Mouse (Mus musculus) lung, adult 18-20 months (tissue): ENCODE results near the gene Olfr94.
"Not testable (repeated sequence)": the region's sequence is repeated elsewhere in the genome, so short reads cannot be mapped to it uniquely, and the experiment has no call there.

ENCODE experiments used
- DNase-seq, 2 experiments: peaks; one replicate each; pipeline ENCODE4 v3.0.0; 2022; ENCODE audit warnings: mixed read lengths in 2 of 2

Olfr94 gene

DNA sequence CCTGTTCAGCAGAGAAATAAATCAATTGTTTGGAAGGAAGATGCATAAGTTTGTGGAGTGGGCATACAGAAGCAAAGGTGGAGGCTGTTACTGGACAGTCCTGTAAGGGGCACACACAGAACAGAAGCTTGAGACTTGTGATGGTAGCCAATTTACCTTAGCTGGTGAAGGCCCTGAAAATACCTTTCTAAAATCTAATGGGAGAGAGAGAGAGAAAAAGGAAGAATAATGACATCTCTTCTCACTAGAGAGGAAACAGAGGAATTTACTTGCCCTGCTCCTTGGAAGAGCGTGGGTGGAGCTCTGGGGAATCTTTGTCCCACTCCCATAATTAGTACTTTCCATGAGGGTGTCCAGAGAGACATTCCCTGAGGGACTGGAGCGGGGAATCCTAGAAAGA is at the start of gene Olfr94:
TSS of gene Olfr94 (minus strand) at position 101 of the 400 bp plus-strand sequence.
- no peak for DNase-seq

DNA sequence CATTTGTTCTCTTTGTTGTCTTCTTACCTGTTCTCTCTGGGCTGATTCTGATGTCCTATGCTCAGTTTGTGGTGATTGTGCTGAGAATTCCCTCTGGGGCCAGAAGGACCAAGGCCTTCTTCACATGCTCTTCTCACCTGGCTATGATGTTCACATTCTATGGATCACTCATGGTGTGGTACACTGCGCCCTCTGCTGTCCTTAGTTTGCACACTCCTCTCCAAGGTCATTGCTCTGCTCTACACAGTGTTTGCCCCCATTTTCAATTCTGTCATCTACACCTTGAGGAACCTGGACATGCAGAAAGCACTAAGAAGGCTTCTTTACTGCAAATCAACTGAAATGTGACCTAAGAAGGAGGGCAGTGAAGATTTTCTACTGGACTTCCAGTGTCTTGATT is 49.8 kb upstream of the Olfr94 start:
- peak in 1 of 2 experiments; percentile 12 for DNase-seq

DNA sequence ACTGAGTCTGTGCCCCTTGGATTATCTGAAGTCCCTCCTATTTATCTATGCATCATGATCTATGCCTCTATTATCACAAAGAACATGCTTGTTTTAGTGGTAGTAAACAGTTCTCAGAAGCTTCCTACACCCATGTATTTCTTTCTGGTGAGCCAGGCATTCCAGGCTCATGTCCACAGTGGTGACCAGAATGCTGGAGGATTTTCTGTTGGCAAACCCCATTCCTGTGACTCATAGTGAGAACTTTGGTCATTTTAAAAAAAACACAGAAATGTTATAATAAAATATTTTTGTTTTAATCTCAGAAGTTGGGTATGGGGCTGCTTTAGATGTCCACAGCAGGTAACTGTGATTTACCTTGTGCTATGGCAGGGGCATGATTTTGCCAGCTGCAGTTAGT is 48.7 kb upstream of the Olfr94 start:
- DNase-seq: no peak

DNA sequence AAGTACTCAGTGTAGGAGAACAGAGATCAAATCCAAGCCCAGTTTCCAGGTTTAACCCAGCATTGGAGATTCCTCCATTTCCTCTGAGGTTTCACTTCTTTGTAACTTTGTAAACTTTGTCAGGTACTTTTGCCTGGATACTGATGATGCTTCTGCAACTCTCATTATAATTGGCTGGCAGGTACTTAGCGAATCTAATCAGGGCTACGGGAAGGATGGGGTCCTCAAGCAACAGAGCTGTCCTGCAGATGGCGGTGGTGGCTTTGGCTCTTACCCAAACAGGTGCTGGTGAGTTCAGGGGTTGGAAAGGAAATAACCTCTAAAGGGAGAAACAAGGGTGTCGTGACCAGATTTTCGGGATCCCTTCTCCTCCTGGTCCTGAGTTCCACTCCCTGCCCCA is 45.9 kb upstream of the Olfr94 start:
- DNase-seq: peak; percentile 39 to 43

DNA sequence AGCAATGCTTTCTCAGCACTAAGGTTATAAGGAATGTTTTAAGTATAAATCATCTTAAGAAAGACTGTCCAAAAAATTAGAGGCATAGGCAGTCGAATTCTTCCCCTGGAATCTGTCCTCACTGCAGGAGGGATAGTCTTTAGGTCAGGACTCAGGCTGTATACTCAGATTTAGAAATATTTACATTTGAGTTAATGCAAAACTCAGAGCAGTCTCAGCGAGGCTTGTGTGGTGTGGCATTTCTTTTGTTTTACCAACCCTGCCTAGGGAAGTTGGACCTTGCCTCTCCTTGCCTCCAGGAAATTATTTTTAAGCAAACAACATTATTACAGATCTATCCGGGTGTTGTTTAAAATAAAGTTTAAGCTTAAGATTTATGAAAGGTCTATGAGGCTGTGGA is 41.4 kb upstream of the Olfr94 start:
- no peak for DNase-seq

DNA sequence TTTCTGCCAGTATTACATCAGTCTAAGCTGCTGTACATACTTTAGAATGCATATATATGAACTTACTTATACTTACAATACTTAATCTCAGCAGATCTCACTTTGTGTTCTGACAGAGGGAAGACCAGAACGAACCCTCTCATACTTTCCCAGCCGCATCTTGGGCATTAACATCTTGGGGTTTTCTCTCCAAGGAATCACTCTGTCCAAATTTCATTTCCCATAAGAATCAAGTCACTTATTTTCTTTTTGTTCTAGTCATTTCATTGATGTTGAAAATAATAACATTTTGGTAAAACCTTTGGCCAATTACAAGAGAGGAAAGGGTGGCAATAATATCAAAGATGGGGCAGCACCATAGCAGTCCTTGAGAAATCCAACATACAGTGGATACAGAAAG is 36.4 kb upstream of the Olfr94 start, which contains the start of gene Olfr97:
TSS of gene Olfr97 (minus strand) at position 101 of the 400 bp plus-strand sequence.
- DNase-seq: not testable (repeated sequence)

DNA sequence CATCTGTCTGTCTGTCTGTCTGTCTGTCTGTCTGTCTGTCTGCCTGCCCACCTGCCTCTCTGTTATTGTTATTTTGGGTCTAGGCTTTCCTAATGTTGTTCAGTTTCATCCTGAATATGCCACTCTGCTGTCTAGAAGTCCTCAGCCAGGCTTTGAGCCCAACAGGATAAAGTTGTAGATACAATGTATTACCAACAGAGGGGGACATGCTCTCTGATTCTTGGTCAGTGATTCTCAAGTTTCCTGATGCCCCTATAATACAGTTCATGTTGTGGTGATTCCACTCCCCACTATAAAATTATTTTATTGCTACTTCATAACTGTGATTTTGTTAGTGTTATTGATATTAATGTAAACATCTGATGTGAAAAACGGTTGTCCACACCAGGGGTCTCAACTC is 21.1 kb upstream of the Olfr94 start:
- DNase-seq: no peak

DNA sequence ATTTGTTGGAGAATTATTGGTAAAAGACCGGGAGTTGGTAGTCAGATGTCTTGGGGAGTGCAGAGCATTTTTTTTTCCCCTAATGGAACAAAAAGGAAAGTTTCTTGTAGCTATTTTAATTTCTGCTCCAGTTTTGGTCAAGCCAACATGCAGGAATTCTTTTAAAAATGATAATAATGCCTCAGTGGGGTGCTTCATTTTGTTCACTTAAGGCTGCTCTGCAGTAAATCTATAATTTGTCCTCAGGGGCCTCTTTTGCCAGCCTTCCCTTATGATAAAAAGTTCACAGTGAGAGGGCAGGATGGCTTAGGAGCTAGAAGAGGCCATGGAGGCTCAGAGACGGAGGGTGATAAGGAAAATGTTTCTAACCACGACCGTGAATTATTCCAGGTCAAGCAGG is 19.1 kb upstream of the Olfr94 start, which contains the start of gene Olfr96:
TSS of gene Olfr96 (plus strand) at position 301 of the 400 bp plus-strand sequence.
- no peak for DNase-seq

DNA sequence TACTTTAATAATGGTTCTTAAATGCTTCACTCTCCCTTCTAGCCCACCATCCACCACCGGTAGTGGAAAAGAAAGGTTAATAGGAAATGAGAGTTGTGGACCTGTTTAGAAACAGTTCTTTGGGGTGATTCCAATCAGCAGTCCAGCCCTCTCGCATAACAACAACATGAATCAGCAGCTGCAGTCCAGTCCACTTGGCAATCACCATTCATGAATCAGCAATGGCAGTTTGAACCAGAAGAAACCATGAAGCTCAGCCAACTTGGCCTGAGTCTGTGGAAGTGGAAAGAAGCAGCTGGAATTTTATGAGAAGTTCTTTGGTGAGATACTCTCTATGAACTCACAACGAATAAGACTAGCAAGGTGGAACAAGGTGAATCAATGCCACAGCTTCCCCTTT is 17.7 kb upstream of the Olfr94 start:
- DNase-seq: peak; percentile 11 to 29

DNA sequence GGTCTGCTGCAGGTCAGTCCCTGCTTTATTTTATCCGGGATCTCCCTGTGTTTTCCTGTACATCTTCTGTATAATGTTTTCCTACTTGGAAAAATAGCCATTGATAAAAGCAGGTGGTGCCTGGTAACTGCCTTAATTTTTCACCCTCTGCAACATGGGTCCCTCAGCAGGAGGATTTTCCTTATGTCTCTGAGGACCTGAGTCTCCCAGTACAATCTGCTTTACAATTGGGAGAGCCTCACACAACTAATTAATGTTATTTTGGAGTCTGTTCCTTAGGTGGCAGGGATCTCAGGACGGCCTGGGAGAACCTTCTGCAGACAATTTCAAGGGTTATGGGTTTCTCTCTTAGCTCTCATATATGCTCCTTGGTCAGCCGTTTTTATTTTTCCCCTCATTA is 12.2 kb upstream of the Olfr94 start, which contains the start of gene Olfr95:
TSS of gene Olfr95 (minus strand) at position 101 of the 400 bp plus-strand sequence.
- DNase-seq: no peak

DNA sequence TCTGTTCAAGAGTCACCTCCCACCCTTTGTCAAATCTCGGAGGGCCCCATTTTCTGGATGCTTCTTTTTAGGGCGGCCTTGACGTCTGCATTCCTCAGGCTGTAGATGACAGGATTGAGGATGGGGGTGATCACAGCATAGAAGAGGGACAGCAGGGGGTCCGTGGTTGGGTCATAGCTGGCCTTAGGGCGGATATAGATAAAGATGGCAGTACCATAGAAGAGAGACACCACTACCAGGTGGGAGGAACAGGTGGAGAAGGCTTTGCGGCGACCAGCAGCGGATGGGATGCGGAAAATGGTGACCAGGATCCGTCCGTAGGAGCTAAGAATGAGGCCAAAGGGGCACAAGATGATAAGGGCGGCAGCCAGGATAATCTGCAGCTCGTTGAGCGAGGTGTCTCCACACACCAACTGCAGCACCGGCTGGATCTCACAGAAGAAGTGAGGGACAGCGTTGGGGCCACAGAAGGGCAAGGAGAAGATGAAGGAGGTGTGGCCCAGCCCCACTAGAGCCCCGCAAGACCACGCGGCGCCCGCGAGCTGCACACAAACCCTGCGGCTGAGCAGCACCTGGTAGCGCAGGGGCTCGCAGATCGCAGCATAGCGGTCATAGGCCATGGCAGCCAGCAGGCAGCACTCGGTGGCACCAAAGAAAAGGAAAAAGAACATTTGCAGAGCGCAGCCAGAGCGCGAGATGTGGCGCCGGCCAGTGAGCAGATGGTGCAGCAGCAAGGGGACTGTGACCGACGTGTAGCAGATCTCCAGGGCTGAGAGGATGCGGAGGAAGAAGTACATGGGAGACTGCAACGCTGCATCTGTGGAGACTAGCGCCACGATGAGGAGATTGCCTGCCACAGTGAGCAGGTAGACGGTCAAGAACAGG is 10.3 kb upstream of the Olfr94 start:
- no peak for DNase-seq

DNA sequence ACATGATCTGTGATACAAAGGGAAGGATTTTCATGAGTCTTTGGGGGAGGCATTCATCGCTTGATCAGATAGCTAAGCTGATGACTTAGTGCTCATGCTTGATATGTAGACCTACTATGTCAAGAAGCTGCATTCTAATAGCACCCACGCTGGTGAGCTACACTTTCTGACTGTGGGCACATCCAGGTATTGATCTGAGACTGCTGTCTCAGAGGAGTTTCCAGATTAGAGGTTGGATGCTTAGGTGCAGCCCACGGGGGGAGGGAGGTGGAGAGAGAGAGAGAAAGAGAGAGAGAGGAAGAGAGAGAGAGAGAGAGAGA is 3.1 kb upstream of the Olfr94 start:
- DNase-seq: no peak

DNA sequence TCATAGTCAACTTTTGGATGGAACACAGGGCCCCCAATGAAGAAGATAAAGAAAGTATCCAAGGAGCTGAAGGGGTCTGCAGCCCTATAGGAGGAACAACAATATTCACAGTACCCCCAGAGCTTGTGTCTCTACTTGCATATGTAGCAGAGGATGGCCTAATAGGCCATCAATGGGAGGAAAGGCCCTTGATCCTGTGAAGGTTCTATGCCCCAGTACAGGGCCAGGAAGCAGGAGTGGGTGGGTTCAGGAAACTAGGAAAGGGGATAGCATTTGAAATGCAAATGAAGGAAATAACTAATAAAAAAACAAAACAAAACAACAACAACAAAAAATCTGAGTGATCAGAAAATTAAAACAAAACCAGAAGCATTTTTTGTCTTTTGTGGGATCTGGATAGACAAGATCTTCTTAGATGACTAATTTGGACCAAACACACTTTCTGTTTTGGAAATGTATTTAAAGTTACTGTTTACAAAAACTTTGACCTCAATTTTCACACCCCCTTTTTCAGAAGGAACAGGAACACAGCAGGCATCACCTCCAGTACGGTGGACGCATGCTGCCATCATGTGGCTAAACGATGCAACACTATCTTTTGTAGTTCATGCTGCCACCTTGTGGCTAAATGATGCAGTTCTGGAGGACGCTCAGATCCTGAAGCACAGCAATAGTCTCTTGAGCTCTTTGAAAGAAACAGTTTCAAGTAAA is 2.6 kb upstream of the Olfr94 start:
- peak; percentile 65 to 74 for DNase-seq

DNA sequence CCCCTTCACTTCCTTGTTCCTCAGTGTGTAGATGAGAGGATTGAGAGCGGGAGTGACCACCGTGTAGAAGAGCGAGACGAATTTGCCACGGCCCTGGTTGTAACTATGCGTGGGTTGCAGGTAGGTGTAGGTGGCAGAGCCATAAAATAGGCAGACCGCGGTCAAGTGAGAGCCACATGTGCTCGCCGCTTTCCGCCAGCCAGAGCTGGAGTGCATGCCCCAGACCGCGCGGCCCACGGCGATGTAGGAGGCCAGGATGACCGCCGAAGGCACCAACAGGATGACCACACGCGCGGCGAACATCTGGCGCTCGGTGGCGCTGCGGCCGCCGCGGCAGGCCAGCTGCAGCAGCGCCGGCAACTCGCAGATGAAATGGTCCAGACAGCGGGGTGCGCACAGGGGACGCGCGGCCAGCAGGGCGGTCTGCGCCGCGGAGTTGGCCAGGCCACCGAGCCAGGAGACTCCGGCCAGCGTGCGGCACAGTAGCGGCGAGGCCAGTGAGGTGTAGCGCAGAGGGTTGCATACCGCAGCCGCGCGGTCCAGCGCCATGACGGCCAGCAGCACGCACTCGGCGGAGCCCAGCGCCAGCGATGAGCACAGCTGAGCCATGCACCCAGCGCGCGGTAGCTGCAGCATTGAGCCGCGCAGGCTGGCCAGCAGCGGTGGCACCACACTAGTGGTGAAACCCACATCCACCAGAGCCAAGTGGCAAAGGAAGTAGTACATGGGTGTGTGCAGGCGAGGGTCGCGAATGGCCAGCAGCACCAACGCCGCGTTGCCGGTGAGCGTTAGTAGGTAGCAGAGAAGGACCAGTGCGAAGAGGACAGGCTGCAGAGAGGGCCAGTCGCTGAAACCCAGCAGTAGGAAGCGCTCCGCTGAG is 3.7 kb downstream of the Olfr94 start:
- no peak for DNase-seq

DNA sequence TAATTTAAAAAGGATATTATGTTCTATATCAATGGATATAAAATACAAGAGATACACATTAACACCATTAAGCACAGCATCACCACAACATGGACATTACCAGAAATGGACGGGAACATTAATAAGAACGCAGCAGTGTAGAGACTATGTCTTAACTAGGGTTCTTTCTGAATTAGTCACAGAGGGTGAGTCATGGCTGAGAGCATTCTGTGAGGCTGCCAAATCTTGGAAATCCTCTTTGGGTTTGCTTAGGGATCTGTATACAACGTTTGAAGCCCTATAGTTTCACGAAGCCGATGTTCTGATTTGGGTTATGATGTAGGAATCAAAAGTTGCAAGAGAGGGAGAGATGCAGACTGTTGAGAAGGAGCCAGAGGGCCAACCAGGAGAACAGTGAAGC is 6.0 kb downstream of the Olfr94 start:
- DNase-seq: no peak

DNA sequence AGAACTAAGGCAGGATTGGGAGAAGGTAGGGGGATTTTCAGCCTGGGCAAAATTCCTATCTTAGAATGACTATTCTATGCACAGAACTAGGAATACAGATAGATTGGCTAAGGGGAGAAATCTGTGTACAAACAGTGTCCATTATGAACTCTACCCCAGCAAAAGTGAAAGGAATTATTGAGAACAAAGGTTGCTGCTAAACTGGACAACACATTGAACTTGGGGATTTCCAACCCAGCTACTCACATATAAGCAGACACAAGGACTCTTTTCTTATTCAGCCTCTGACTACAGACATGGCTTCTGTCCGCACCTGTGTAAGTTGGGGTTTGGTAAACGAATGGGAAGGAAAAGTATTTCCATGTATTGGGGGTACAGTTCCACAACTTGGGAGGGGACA is 7.1 kb downstream of the Olfr94 start, which contains the start of gene Ubd:
TSS of gene Ubd (plus strand) at position 237 of the 400 bp plus-strand sequence.
- no peak for DNase-seq

DNA sequence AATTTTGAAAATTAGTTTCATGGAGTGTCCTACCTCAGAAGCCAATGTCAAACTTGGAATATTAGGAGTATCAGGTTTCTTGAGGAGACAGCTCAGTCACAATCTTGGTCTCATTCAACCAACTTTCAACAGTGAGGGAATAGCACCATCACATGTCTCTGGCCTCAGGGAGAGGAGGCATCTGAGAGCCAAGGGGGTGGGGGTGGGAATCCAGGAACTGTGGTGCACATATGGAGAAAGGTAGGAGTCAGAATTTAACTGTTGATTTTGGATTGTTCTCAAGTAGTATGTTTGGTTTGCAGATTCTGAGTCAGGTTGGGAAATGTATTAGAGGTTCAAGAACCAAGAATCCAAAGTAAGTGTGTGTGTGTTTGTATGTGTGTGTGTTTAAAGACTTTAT is 7.8 kb downstream of the Olfr94 start:
- DNase-seq: no peak

DNA sequence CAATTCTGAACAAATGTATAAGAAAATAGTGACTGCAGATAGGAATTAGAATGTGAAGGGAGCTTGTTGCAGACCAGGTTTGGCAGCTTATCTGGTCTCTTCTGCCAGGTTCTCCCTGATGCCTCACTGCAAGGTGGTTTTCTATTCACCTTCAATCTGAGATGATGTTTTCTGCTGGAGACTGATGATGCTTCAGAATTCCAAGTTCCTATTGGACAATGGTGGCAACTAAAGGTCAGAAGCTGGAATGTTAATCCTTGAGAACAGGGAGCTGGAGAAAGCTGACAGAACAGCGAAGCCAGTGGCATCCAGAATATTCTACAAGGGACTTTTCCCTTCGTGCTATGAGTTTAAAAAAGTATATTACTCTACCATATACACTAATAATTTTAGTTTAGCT is 10.1 kb downstream of the Olfr94 start:
- DNase-seq: peak in 1 of 2 experiments; percentile 54

DNA sequence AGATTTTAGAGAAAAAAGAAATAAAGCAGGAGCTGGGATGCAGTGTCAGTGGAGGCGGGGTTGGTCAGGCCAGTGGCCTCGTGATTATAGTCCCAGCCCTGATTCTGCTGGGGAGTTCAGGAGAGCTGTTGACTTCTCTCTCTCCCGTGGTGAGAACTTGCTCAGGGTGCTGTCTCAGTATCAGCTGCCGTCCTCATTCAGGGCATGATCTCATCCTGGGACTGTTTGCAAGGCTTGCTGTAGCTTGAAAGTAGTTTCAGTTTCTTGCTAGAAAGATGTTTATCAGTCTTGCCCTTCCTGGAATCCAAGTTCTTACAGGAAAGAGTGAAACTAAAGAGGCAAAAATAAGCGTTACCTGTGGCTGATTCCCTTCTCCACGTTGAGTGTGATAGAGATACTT is 15.3 kb downstream of the Olfr94 start:
- no peak for DNase-seq

DNA sequence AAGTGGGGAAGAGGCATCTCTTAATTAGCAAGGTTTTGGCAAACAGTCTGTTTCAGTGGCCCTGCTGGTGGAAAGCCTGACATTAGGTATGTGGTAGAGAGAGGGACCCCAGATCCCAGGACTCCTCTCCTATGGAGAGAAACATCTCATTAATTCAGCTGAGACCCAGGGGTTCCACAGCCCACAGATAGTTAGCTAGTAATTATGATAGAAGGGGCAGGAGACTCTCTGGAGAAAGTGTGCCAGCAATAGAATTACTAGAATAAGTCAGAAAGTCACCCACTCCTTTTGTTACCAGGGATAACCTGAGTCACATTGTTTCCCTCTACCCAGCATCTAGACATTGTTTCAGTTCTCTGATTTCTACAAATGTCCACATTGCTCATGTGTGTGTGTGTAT is 39.4 kb downstream of the Olfr94 start, which contains the start of gene Olfr93:
TSS of gene Olfr93 (minus strand) at position 101 of the 400 bp plus-strand sequence.
- no peak for DNase-seq
